Mouse (Mus musculus) WW6 (cell line): ENCODE results near the gene Olfr868.

ENCODE experiments used
- DNase-seq: peaks from one replicate; pipeline ENCODE4 v3.0.0-alpha.2; 2013; ENCODE audit warnings: low read depth, low spot score

Olfr868 gene

DNA sequence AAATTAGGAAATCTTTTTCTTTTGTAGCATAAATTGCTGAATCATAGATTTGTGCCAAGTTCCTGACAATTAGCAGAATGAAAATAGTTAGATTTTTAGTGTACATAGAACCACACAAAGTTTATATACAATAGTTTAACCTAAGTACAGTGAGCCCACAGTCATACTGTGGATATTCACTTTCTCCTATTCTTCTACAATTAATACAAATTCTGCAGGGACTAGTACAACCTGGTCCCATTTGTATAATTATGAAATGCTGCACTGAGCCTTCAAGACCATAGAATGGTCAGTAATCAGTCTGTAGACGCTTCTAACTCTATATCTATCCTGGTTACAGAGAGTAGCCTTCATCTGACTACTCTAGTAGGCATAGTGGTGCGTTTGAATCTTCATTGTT, at the start of gene Olfr868:
TSS of gene Olfr868 (plus strand) at position 301 of the 400 bp plus-strand sequence.
- no peak for DNase-seq

GRCm38 (mm10) chr9:20057462-20057861, 41.0 kb upstream of the Olfr868 start, which contains the start of gene Olfr867:
TSS of gene Olfr867 (minus strand) at chr9:20057562.
- DNase-seq: no peak

- no peak for DNase-seq
These were observed 28.2 kb upstream of the Olfr868 start for GRCm38 (mm10) chr9:20070236-20070635.

DNA sequence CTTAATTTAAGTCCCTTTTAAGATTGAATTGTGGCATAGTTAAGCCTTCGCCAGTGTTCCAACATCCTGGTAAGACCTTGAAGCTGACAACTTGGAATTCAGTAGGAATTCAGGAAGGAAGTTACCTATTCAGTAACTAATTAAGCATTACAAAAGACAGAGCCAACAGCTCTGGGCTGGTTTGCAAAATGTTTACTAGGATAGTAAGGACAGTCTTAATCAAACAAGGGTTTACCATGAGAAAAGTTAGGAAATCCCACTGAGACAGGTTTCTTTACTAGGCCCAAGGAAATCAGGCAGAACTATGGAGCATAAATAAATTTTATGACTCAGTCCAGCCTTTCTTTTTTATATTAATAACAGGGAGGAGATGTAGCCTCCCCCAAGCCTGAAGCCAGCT, 27.1 kb upstream of the Olfr868 start:
- no peak for DNase-seq

DNA sequence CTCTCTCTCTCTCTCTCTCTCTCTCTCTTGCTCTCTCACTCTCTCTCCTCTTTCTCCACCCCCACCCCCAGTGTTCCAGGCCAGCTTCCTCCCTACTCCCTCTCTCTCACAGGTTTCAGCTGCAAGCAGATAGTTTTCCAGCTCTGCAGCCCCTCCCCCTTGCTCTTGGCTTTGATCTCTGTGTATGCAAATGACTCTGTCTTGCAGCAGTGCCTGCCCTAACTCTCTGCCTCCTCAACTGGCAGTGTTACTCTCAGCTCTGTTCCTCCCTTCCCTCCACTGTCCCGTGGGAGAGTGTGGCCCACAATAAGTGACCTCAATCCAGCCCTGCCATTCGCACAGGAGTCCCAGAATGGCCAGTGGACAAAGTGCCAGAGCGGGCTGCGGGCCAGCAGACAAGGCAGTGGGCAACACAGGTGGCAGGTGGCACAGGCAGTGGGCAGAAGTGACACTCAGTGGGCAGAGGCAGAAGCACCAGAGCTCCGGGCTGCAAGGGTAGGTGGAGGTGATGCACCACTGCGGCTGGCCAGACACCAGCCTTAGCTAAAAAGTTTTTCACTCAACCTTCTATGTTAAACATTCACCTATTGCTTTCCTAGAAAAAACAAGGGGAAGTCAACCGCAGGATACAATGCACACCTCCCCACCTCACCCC, 24.8 kb upstream of the Olfr868 start:
- no peak for DNase-seq

DNA sequence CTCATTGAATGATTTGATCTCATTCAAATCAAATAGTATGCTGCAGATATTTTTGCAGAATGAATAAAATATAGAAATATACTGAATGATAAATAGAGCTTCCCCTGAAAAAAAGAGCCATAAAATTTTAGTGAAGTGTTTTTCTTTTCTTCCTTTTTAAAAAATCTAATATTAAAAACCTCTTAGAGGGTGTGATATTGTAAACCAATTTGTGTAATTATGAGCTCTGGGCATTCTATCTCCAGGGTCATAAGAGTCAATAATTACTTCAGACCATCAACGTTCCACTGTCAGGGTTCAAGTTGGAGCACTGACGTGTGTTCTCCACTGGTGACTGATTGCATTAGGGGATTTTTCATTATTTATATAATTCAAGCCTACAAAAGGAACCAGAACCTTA, 30.3 kb downstream of the Olfr868 start, which contains the start of gene Olfr869:
TSS of gene Olfr869 (plus strand) at position 301 of the 400 bp plus-strand sequence.
- no peak for DNase-seq

DNA sequence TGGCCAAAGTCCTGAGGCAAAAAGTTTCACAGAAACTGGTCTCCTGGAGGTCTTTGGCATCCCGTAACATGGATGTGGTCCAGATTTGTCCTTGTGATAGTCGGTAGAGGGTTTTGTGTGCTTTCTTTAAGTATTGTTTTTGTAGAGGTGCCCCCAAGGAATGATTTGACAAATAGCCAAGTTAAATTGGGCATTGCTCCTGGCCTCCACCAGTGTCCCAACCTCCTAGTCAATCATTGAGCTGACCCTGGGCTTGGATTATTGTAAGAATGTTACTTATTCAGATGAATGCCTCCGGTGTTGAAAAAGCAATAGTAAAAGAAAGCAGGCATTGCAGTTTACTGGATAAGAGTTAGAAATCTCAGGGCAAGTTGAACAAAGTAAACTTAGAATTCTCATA, 51.3 kb downstream of the Olfr868 start:
- no peak for DNase-seq
